Mouse (Mus musculus) liver, embryonic 14.5 days (tissue): ENCODE results near the gene Mgat5. TPM values are rescaled to one million over a fixed set of nuclear protein-coding genes. Genes with fewer than 3 reads are reported as not detected.

Experiments
- ATAC-seq: fragments of 200-750 bp; cut with Nextera tagmentation; 2 replicates; pipeline ENCODE4 v1.8.0; 2017; ENCODE audit warnings: moderate number of reproducible peaks, mild to moderate bottlenecking, moderate library complexity; ENCODE audit not compliant: insufficient read depth
- DNase-seq, 3 experiments: peaks; one replicate each; pipeline ENCODE4 v3.0.0-alpha.2; 2012 to 2013; ENCODE audit warnings: low read depth in 3 of 3, low spot score in 3 of 3
- H3K27ac ChIP-seq: fragments of 300-500 bp; sonication (generic); 2 replicates; pipeline ENCODE4 v1.5.1; 2014; ENCODE audit warnings: moderate library complexity, mild to moderate bottlenecking, control low read depth, inconsistent platforms
- H3K27me3 ChIP-seq: fragments of 300-500 bp; sonication (generic); 2 replicates; pipeline ENCODE4 v1.6.1; 2014; ENCODE audit warnings: mild to moderate bottlenecking, low read length, moderate library complexity; ENCODE audit not compliant: control insufficient read depth, insufficient read depth
- H3K36me3 ChIP-seq: fragments of 300-500 bp; sonication (generic); replicated peaks from 2 replicates; pipeline ENCODE4 v1.6.1; 2014; ENCODE audit warnings: low read depth; ENCODE audit not compliant: control insufficient read depth, insufficient read depth
- H3K4me1 ChIP-seq, 2 experiments: fragments of 200-500 bp in 1 of 2; fragments of 300-500 bp in 1 of 2; sonication (generic) in 1 of 2; replicated peaks; 2 replicates each; pipeline ENCODE4 v1.6.1; 2012 to 2014; ENCODE audit warnings: antibody characterized with exemption in 1 of 2, inconsistent platforms in 1 of 2, low read length in 1 of 2; ENCODE audit not compliant: control insufficient read depth in 2 of 2, insufficient read depth in 2 of 2
- H3K4me2 ChIP-seq: fragments of 300-500 bp; sonication (generic); 2 replicates; pipeline ENCODE4 v1.6.1; 2014; ENCODE audit warnings: low read depth, mild to moderate bottlenecking, control low read depth, moderate library complexity
- H3K4me3 ChIP-seq, 2 experiments: fragments of 200-500 bp in 1 of 2; fragments of 300-500 bp in 1 of 2; sonication (generic) in 1 of 2; 2 replicates each; pipeline ENCODE4 v1.5.1; 2012 to 2014; ENCODE audit warnings: low read depth in 2 of 2, low read length in 2 of 2, mild to moderate bottlenecking in 2 of 2, control low read depth in 1 of 2, inconsistent platforms in 1 of 2, moderate library complexity in 1 of 2; ENCODE audit not compliant: insufficient read depth in 1 of 2
- H3K9ac ChIP-seq: fragments of 300-500 bp; sonication (generic); replicated peaks from 2 replicates; pipeline ENCODE4 v1.6.1; 2014; ENCODE audit warnings: mild to moderate bottlenecking, control low read depth, moderate library complexity
- H3K9me3 ChIP-seq: fragments of 300-500 bp; sonication (generic); 2 replicates; pipeline ENCODE4 v1.6.1; 2016; ENCODE audit warnings: low read length, mixed read lengths; ENCODE audit not compliant: control insufficient read depth
- CTCF ChIP-seq: IDR thresholded peaks from 2 replicates; pipeline ENCODE4 v1.5.1; 2016; ENCODE audit warnings: antibody characterized with exemption, low read depth, control low read depth
- EP300 ChIP-seq: IDR thresholded peaks from 2 replicates; pipeline ENCODE4 v1.6.1; 2016; ENCODE audit warnings: antibody characterized with exemption, low read depth
- WGBS: fragments of 180-500 bp; shearing (Covaris S2); extraction: QIAGEN DNeasy Blood & Tissue Kit; methylation state at CpG from one replicate; pipeline ENCODE4 v1.1.7; 2014; ENCODE audit not compliant: insufficient replicate concordance; 5-methylcytosine and 5-hydroxymethylcytosine counted together
- polyA plus RNA-seq, 2 experiments: library from polyadenylated mRNA; depleted of rRNA in 1 of 2; stranded (reverse) in 1 of 2; unstranded in 1 of 2; fragments of >200 nt; fragmentation: Nextera tagmentation in 1 of 2; extraction: Ambion mirVana in 1 of 2; gene quantifications; 2 replicates each; pipeline versions ENCODE4 v1.2.1 to v1.2.3; 2012 to 2014

Mgat5 gene
- polyA plus RNA-seq, 2 experiments = 0.62 to 0.67 TPM

- H3K4me1 ChIP-seq = no peaks in the 10 kb centered on the region
- WGBS = 79% methylated on average over 10 of the region's 10 CpGs
- TF ChIP-seq CTCF (no peak), EP300 (no peak)
- ATAC-seq (no peak), DNase-seq (no peak)
- H3K4me3 ChIP-seq = no peak overlapping the region
- no peaks in the 10 kb centered on the region for H3K27me3 ChIP-seq
- no peak overlapping the region for H3K27ac ChIP-seq
- no peak overlapping the region for H3K9ac ChIP-seq
- H3K36me3 ChIP-seq = no peaks in the 10 kb centered on the region
- no peaks in the 10 kb centered on the region for H3K9me3 ChIP-seq
- no peak overlapping the region for H3K4me2 ChIP-seq
These were observed 132.9 kb downstream of the Mgat5 start for GRCm38 (mm10) chr1:127337740-127338139.

DNA sequence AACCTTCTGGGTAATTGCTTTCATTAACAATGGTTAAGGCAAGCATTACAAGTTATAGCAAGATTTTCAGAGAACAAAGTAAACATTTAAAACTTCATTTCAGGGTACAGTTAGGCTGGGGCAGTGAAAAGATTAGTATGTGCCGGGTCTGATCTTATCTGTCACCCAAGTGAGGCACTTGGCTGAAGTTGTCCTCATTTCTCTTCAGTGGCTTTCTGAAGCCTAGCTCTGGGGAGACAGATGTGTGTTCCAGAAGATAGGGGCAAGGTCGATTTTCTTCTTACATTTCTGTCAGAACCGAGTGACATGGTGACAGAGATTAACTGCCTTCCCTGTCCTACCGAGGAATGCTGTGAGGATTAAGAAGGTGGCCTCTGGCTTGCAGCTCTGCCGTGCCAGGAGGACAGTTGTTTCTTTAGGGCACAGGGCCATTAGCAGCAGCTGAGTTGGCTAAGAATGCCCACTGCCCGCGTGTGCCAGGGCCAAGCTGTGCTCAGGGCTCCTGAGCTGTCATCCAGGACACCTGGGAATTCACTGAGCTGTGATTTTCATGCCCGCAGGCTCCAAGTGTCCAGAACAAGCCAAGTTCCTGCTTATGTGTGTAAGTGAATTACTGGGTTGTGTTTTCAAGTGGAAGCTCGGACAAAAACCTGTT is 134.1 kb downstream of the Mgat5 start:
- ATAC-seq = no peak
- Histone ChIP-seq H3K4me3 (no peak overlapping the region), H3K9me3 (no peaks in the 10 kb centered on the region), H3K27ac (no peak overlapping the region), H3K36me3 (no peaks in the 10 kb centered on the region), H3K9ac (no peak overlapping the region), H3K27me3 (no peaks in the 10 kb centered on the region), H3K4me2 (no peak overlapping the region), H3K4me1 (no peaks in the 10 kb centered on the region)
- TF ChIP-seq EP300 (no peak), CTCF (no peak)
- no peak for DNase-seq
- 42% methylated on average over 9 of the region's 9 CpGs for WGBS

GRCm38 (mm10) chr1:127340296-127340695 is 135.5 kb downstream of the Mgat5 start:
- Histone ChIP-seq H3K27me3 (no peaks in the 10 kb centered on the region), H3K27ac (no peak overlapping the region), H3K9ac (no peak overlapping the region), H3K9me3 (no peaks in the 10 kb centered on the region), H3K36me3 (no peaks in the 10 kb centered on the region), H3K4me1 (0 out of 4 replicates have a peak, but pooled peaks cover 0 to 2% of the 10 kb centered on the region in 2 experiments), H3K4me2 (no peak overlapping the region), H3K4me3 (no peak overlapping the region)
- TF ChIP-seq CTCF = no peak
- TF ChIP-seq EP300 = no peak
- no peak for DNase-seq
- 74% methylated on average over 9 of the region's 9 CpGs for WGBS
- no peak for ATAC-seq

DNA sequence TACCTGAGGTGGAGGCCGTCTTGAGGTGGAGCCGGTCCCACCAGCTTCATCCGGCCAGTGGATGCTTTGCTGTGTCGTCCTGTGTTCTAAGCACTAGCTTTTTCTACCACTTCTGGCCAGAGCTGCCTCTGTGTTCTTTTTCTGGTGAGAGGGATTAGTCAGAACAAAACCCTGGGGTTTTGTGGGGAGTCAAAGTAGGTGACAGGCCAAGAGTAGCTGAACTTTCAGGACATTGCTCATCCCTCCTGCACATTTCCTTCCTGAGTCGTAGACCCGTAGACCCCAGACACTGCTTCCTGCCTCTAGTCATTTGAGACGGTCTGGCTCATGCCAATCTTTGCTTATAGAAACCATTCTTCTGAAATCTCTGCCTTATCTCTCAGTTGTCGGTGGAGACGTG is 140.1 kb downstream of the Mgat5 start:
- no peak for ATAC-seq
- H3K9me3 ChIP-seq = no peaks in the 10 kb centered on the region
- no peak overlapping the region for H3K4me2 ChIP-seq
- TF ChIP-seq CTCF (no peak), EP300 (no peak)
- H3K27me3 ChIP-seq = no peaks in the 10 kb centered on the region
- peaks cover 0 to 15% of the 10 kb centered on the region in 2 experiments; a peak in 2 of 4 replicates for H3K4me1 ChIP-seq
- H3K27ac ChIP-seq = no peak overlapping the region
- no peaks in the 10 kb centered on the region for H3K36me3 ChIP-seq
- 31% methylated on average over 9 of the region's 9 CpGs for WGBS
- DNase-seq = no peak
- H3K4me3 ChIP-seq = no peak overlapping the region
- H3K9ac ChIP-seq = no peak overlapping the region

GRCm38 (mm10) chr1:127346596-127347139 is 141.9 kb downstream of the Mgat5 start:
- WGBS = 61% methylated on average over 3 of the region's 3 CpGs
- Histone ChIP-seq H3K36me3 (no peaks in the 10 kb centered on the region), H3K9ac (no peak overlapping the region), H3K4me2 (no peak overlapping the region), H3K27ac (no peak overlapping the region), H3K4me1 (peaks cover 0 to 15% of the 10 kb centered on the region in 2 experiments; a peak in 2 of 4 replicates), H3K4me3 (no peak overlapping the region), H3K27me3 (no peaks in the 10 kb centered on the region), H3K9me3 (no peaks in the 10 kb centered on the region)
- no peak for ATAC-seq
- no peak for DNase-seq
- TF ChIP-seq CTCF (no peak), EP300 (no peak)
